Mouse (Mus musculus): ENCODE results near the gene Rho.

Gene Rho

GRCm38 (mm10) chr6:115975606-115976005 lies 44.1 kb downstream of the Rho start:
- DNase-seq (ENCODE audit: low spot score in 2 of 2) = no peak

- DNase-seq (ENCODE audit: low spot score in 2 of 2) = no peak
Measured at GRCm38 (mm10) chr6:115977810-115978209, 46.3 kb downstream of the Rho start.

GRCm38 (mm10) chr6:115978596-115978995 lies 47.0 kb downstream of the Rho start:
- no peak for DNase-seq (ENCODE audit: low spot score in 2 of 2)

- DNase-seq (ENCODE audit: low spot score in 2 of 2) = no peak
Measured at GRCm38 (mm10) chr6:115982889-115983288, 51.3 kb downstream of the Rho start.

- DNase-seq (ENCODE audit: low spot score in 2 of 2) = no peak
Measured at GRCm38 (mm10) chr6:115983306-115984038, 51.9 kb downstream of the Rho start.

- DNase-seq (ENCODE audit: low spot score in 2 of 2) = no peak
Measured at GRCm38 (mm10) chr6:115984580-115984979, 53.0 kb downstream of the Rho start.

- no peak for DNase-seq (ENCODE audit: low spot score in 2 of 2)
Measured at GRCm38 (mm10) chr6:115985622-115986021, 54.1 kb downstream of the Rho start.

- DNase-seq (ENCODE audit: low spot score in 2 of 2) = no peak
Measured at GRCm38 (mm10) chr6:115986472-115987095, 55.0 kb downstream of the Rho start.

GRCm38 (mm10) chr6:115987096-115987747 lies 55.7 kb downstream of the Rho start:
- DNase-seq (ENCODE audit: low spot score in 2 of 2) = no peak

GRCm38 (mm10) chr6:115989032-115989431 lies 57.5 kb downstream of the Rho start:
- DNase-seq (ENCODE audit: low spot score in 2 of 2) = no peak

- no peak for DNase-seq (ENCODE audit: low spot score in 2 of 2)
Measured at GRCm38 (mm10) chr6:115989607-115990006, 58.1 kb downstream of the Rho start.
